Mouse (Mus musculus) kidney, embryonic 16.5 days (tissue): ENCODE measurements around the gene 1700008O03Rik. TPM values are rescaled to one million over a fixed set of nuclear protein-coding genes. Genes with fewer than 3 reads are reported as not detected.

Source experiments
- ATAC-seq: fragments of 200-750 bp; cut with Nextera tagmentation; 2 replicates; pipeline ENCODE4 v1.8.0; 2017; ENCODE audit warnings: moderate TSS enrichment; ENCODE audit not compliant: low FRiP score, low TSS enrichment
- H3K27ac ChIP-seq: fragments of 300-500 bp; sonication (generic); 2 replicates; pipeline ENCODE4 v1.5.1; 2014; ENCODE audit warnings: low read length
- H3K27me3 ChIP-seq: fragments of 300-500 bp; sonication (generic); 2 replicates; pipeline ENCODE4 v1.6.1; 2014; ENCODE audit warnings: low read length, control low read depth, mixed read lengths; ENCODE audit not compliant: insufficient read depth
- H3K36me3 ChIP-seq: fragments of 300-500 bp; sonication (generic); 2 replicates; pipeline ENCODE4 v1.6.1; 2014; ENCODE audit warnings: low read length, control low read depth, mixed read lengths; ENCODE audit not compliant: insufficient read depth
- H3K4me1 ChIP-seq: fragments of 300-500 bp; sonication (generic); 2 replicates; pipeline ENCODE4 v1.6.1; 2014; ENCODE audit warnings: low read length, control low read depth, mixed read lengths; ENCODE audit not compliant: insufficient read depth
- H3K4me2 ChIP-seq: fragments of 300-500 bp; sonication (generic); replicated peaks from 2 replicates; pipeline ENCODE4 v1.6.1; 2014; ENCODE audit warnings: low read depth, low read length
- H3K4me3 ChIP-seq: fragments of 300-500 bp; sonication (generic); 2 replicates; pipeline ENCODE4 v1.5.1; 2014; ENCODE audit warnings: mild to moderate bottlenecking, low read length
- H3K9ac ChIP-seq: fragments of 300-500 bp; sonication (generic); replicated peaks from 2 replicates; pipeline ENCODE4 v1.6.1; 2014; ENCODE audit warnings: low read length
- H3K9me3 ChIP-seq: fragments of 300-500 bp; sonication (generic); 2 replicates; pipeline ENCODE4 v1.6.1; 2016; ENCODE audit warnings: low read length, control low read depth
- WGBS: fragments of 180-500 bp; shearing (Covaris S2); extraction: QIAGEN DNeasy Blood & Tissue Kit; methylation state at CpG from one replicate; pipeline ENCODE4 v1.1.7; 2014; 5-methylcytosine and 5-hydroxymethylcytosine counted together
- polyA plus RNA-seq: library from polyadenylated mRNA; unstranded; fragments of >200 nt; fragmentation: Nextera tagmentation; extraction: Ambion mirVana; gene quantifications from 2 replicates; pipeline ENCODE4 v1.2.1, GENCODE M21; 2015

1700008O03Rik gene
- polyA plus RNA-seq, 1 experiment from 2014 or later, result 1.1 TPM

- Histone ChIP-seq H3K4me3 (no peak overlapping the region), H3K4me2 (peak overlapping the region; percentile 68; the same call in 1 of the 2 replicates), H3K4me1 (peaks cover 32% of the 10 kb centered on the region), H3K27ac (no peak overlapping the region), H3K27me3 (peaks cover 79% of the 10 kb centered on the region), H3K9ac (0 out of 2 replicates have a peak overlapping the region, but pooled peaks have one; percentile 8), H3K9me3 (no peaks in the 10 kb centered on the region; the same call in 1 of the 2 replicates), H3K36me3 (no peaks in the 10 kb centered on the region)
- ATAC-seq, result no peak
- whole genome bisulfite sequencing, result 3% methylated on average over 66 of the region's 71 CpGs
These were observed 33.5 kb downstream of the 1700008O03Rik start for GRCm38 (mm10) chr7:44351881-44352749.

DNA sequence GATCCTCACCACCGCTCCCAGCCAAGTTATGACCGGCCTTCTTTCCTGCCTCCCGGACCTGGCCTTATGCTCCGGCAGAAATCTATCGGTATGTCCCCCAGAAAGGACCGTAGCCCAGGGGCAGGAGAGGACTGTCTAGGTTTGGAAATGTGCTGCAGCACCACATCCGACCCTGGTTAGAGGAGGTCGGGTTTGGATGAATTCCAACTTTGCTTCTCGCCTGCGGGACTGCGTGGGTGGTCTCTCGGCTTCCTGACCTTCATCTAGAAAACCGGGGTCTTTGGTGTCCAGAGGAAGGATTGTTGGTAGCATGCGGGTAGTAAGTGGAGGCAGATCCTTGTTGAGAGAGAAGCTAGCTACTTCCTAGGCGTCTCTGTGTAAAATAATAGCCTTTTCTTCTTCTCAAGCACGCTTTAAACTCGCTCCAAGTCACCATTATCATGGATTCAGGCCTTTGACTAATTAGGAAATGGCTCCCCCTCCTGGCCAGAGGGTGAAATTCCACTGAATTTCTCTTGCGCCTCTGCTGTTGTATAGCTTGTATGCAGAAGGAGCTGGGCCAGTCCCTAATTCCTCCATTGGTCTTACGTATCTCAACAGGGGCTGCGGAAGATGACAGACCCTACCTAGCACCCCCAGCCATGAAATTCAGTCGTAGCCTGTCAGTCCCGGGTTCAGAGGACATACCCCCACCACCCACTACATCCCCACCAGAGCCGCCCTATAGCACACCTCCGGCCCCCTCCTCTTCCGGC is 34.5 kb downstream of the 1700008O03Rik start:
- Histone ChIP-seq H3K4me3 (peak overlapping the region; percentile 42), H3K4me2 (peak overlapping the region; percentile 68), H3K36me3 (no peaks in the 10 kb centered on the region), H3K4me1 (peaks cover 22% of the 10 kb centered on the region), H3K27ac (0 out of 2 replicates have a peak overlapping the region, but pooled peaks have one; percentile 14), H3K9me3 (no peaks in the 10 kb centered on the region; the same call in 1 of the 2 replicates), H3K27me3 (peaks cover 70% of the 10 kb centered on the region), H3K9ac (peak overlapping the region; percentile 58)
- 2% methylated on average over 25 of the region's 25 CpGs for WGBS
- ATAC-seq, result 0 out of 2 replicates have a peak, but pooled peaks have one; percentile 37

DNA sequence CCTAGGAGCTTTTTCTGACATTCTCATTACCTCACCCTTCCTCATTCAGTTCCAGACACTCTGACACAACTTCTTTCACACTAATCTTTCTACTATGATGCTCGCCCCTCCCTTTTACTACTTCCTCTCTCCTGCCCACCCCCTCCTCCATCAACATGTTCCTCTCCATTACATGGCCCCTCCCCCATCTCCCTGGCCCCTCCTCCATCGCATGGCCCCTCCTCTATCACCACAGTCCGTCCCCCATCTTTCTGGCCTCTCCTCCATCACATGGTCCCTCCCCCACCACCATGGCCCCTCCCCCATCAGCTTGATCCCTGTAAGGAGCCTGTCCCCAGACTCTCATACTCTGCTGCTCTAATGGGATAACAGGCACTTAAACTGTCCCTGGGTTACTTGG is 36.6 kb downstream of the 1700008O03Rik start:
- H3K27me3 ChIP-seq, result peaks cover 49% of the 10 kb centered on the region
- H3K27ac ChIP-seq, result no peak overlapping the region
- H3K4me2 ChIP-seq, result no peak overlapping the region
- H3K36me3 ChIP-seq, result no peaks in the 10 kb centered on the region
- no peak for ATAC-seq
- peaks cover 21% of the 10 kb centered on the region for H3K4me1 ChIP-seq
- WGBS, result 27% methylated on average over 3 of the region's 3 CpGs
- no peaks in the 10 kb centered on the region for H3K9me3 ChIP-seq
- no peak overlapping the region for H3K9ac ChIP-seq
- H3K4me3 ChIP-seq, result no peak overlapping the region

- Histone ChIP-seq H3K4me1 (peaks cover 7% of the 10 kb centered on the region; the same call in 1 of the 2 replicates), H3K4me3 (no peak overlapping the region), H3K27ac (no peak overlapping the region), H3K9ac (no peak overlapping the region), H3K9me3 (no peaks in the 10 kb centered on the region), H3K4me2 (no peak overlapping the region), H3K36me3 (no peaks in the 10 kb centered on the region), H3K27me3 (peaks cover 6% of the 10 kb centered on the region)
- WGBS, result 67% methylated on average over 12 of the region's 12 CpGs
- ATAC-seq, result no peak
These were observed 41.0 kb downstream of the 1700008O03Rik start for GRCm38 (mm10) chr7:44344622-44345021.

- Histone ChIP-seq H3K36me3 (no peaks in the 10 kb centered on the region), H3K27ac (no peak overlapping the region), H3K9ac (no peak overlapping the region), H3K4me3 (no peak overlapping the region), H3K4me2 (no peak overlapping the region), H3K4me1 (peaks cover 7% of the 10 kb centered on the region; the same call in 1 of the 2 replicates), H3K27me3 (peaks cover 8% of the 10 kb centered on the region), H3K9me3 (no peaks in the 10 kb centered on the region)
- peak; percentile 46; the same call in 1 of the 2 replicates for ATAC-seq
- 6% methylated on average over 11 of the region's 11 CpGs for WGBS
These were observed 42.1 kb downstream of the 1700008O03Rik start for GRCm38 (mm10) chr7:44343459-44344015.

GRCm38 (mm10) chr7:44341714-44342113 is 43.9 kb downstream of the 1700008O03Rik start:
- H3K36me3 ChIP-seq, result no peaks in the 10 kb centered on the region
- no peak overlapping the region for H3K9ac ChIP-seq
- 59% methylated on average over 5 of the region's 5 CpGs for WGBS
- ATAC-seq, result no peak
- peaks cover 7% of the 10 kb centered on the region; the same call in 1 of the 2 replicates for H3K4me1 ChIP-seq
- no peak overlapping the region for H3K4me3 ChIP-seq
- no peak overlapping the region for H3K4me2 ChIP-seq
- H3K27me3 ChIP-seq, result peaks cover 26% of the 10 kb centered on the region
- no peaks in the 10 kb centered on the region for H3K9me3 ChIP-seq
- no peak overlapping the region for H3K27ac ChIP-seq

- Histone ChIP-seq H3K4me3 (no peak overlapping the region), H3K27me3 (peaks cover 32% of the 10 kb centered on the region), H3K9me3 (no peaks in the 10 kb centered on the region), H3K27ac (no peak overlapping the region), H3K9ac (no peak overlapping the region), H3K4me2 (no peak overlapping the region), H3K36me3 (no peaks in the 10 kb centered on the region), H3K4me1 (peaks cover 8% of the 10 kb centered on the region)
- WGBS, result 77% methylated on average over 10 of the region's 10 CpGs
- no peak for ATAC-seq
These were observed 44.5 kb downstream of the 1700008O03Rik start for GRCm38 (mm10) chr7:44341119-44341518.

GRCm38 (mm10) chr7:44340226-44340625 is 45.4 kb downstream of the 1700008O03Rik start:
- H3K4me3 ChIP-seq, result no peak overlapping the region
- ATAC-seq, result no peak
- H3K4me2 ChIP-seq, result no peak overlapping the region
- H3K27me3 ChIP-seq, result peaks cover 41% of the 10 kb centered on the region
- H3K4me1 ChIP-seq, result peaks cover 12% of the 10 kb centered on the region
- H3K36me3 ChIP-seq, result no peaks in the 10 kb centered on the region
- H3K27ac ChIP-seq, result no peak overlapping the region
- no peaks in the 10 kb centered on the region for H3K9me3 ChIP-seq
- H3K9ac ChIP-seq, result no peak overlapping the region
- WGBS, result 70% methylated on average over 6 of the region's 6 CpGs

DNA sequence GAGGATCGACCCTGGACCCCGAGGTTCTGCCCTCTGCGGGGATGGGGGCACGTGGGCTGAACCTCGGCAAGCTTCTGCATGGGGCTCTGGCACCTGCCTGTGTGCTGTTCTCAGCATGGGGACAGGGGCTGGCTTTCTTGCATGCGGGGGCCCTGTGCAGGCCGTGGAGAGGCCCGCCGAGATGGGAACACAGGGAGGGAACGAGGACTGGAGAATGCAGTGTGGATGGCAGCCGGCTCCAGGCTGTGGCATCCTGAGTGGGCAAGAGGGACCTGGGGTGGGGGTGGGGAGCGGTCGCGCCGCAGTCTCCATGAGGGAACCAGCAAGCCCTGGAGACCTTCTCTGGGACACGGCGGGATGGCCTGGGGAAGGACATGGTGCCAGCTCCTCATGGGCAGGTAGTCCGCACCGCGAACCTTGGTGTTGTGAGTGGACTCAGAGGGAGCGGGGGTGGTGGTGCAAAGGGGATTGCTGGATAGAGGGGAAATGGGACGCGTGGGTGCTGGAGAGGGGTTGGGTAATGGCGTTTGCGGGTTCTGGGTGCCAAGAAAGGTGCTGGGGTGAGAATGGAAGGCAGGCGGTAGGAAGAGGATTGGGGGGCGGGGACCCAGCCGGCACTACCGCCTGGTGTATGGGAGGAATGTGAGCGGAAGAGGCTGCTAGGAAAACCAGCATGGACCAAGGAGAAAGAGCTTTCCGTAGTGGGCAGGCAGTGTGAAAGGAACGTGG is 48.3 kb downstream of the 1700008O03Rik start:
- Histone ChIP-seq H3K4me2 (no peak overlapping the region), H3K36me3 (no peaks in the 10 kb centered on the region), H3K27me3 (peaks cover 55% of the 10 kb centered on the region), H3K4me1 (peaks cover 5% of the 10 kb centered on the region; the same call in 1 of the 2 replicates), H3K9me3 (no peaks in the 10 kb centered on the region), H3K4me3 (no peak overlapping the region), H3K27ac (no peak overlapping the region), H3K9ac (no peak overlapping the region)
- WGBS, result 3% methylated on average over 32 of the region's 32 CpGs
- 0 out of 2 replicates have a peak, but pooled peaks have one; percentile 14 for ATAC-seq
